Mouse (Mus musculus): Measurements from ENCODE around the gene Slc18a3.

GRCm38 (mm10) chr14:32465506-32465870, 838 bp upstream of the Slc18a3 start:
- TF ChIP-seq POLR2A (IDR thresholded peaks at IDR 0.05; ENCODE audit: low read depth, low read length) = no peak
- TF ChIP-seq CTCF (IDR thresholded peaks at IDR 0.05; ENCODE audit: extremely low read depth, insufficient read length, insufficient replicate concordance, low read depth, low read length) = no peak
